Mouse (Mus musculus) CH12.LX (cell line): ENCODE measurements at regions not wholly inside any gene's neighbourhood (a gene's known extent, or its start where the extent isn't known, plus 50 kb on each side); places are given as distances from the start of the nearest gene placed in this dataset.

Source experiments
- DNase-seq: peaks from one replicate; pipeline ENCODE4 v3.0.0-alpha.2; 2013; ENCODE audit errors: extremely low read depth
- H3K27ac ChIP-seq: 2 replicates; pipeline ENCODE4 v1.5.1; 2012; ENCODE audit warnings: low read depth, mild to moderate bottlenecking, control low read depth, moderate library complexity; ENCODE audit not compliant: insufficient read depth
- H3K27me3 ChIP-seq: replicated peaks from 2 replicates; pipeline ENCODE3; 2012; ENCODE audit warnings: inconsistent platforms
- H3K36me3 ChIP-seq, 2 experiments: replicated peaks in 1 of 2; 2 replicates each; pipeline versions ENCODE3 to v1.6.1; 2012; ENCODE audit warnings: inconsistent platforms in 1 of 2, low read length in 1 of 2, mild to moderate bottlenecking in 1 of 2, mixed read lengths in 1 of 2, moderate library complexity in 1 of 2; ENCODE audit not compliant: control insufficient read depth in 1 of 2, insufficient read depth in 1 of 2
- H3K4me1 ChIP-seq, 2 experiments: 2 replicates each; pipeline ENCODE4 v1.6.1; 2012; ENCODE audit warnings: inconsistent platforms in 1 of 2, moderate library complexity in 1 of 2; ENCODE audit not compliant: insufficient read depth in 2 of 2, control insufficient read depth in 1 of 2
- H3K4me2 ChIP-seq: 2 replicates; pipeline ENCODE4 v1.6.1; 2012; ENCODE audit warnings: low read depth, mild to moderate bottlenecking, control low read depth; ENCODE audit not compliant: poor library complexity, insufficient read depth, severe bottlenecking
- H3K4me3 ChIP-seq, 3 experiments: fragments of 150-350 bp in 1 of 3; sonication (generic) in 1 of 3; replicated peaks in 1 of 3; 2 replicates each; pipeline versions ENCODE3 to v1.5.1; 2011 to 2012; ENCODE audit warnings: low read depth in 2 of 3, low read length in 2 of 3, mild to moderate bottlenecking in 2 of 3, moderate library complexity in 2 of 3, control low read depth in 1 of 3, improper control_type of control experiment in 1 of 3, inconsistent platforms in 1 of 3, mixed read lengths in 1 of 3; ENCODE audit not compliant: poor library complexity in 1 of 3
- H3K79me2 ChIP-seq: replicated peaks from 2 replicates; pipeline ENCODE4 v1.6.1; 2012; ENCODE audit warnings: mild to moderate bottlenecking, moderate library complexity; ENCODE audit not compliant: control insufficient read depth, poor library complexity, insufficient read depth, severe bottlenecking; ENCODE audit errors: extremely low read depth
- H3K9ac ChIP-seq: 2 replicates; pipeline ENCODE4 v1.6.1; 2012; ENCODE audit warnings: low read depth, mild to moderate bottlenecking, control low read depth, moderate library complexity; ENCODE audit not compliant: insufficient read depth
- H3K9me3 ChIP-seq: replicated peaks from 2 replicates; pipeline ENCODE3; 2012; ENCODE audit warnings: low read length, inconsistent platforms, mixed read lengths
- BHLHE40 ChIP-seq: IDR thresholded peaks from 2 replicates; pipeline ENCODE4 v1.6.1; 2011; ENCODE audit warnings: mild to moderate bottlenecking, low read depth, low read length, improper control_type of control experiment
- CHD1 ChIP-seq: IDR thresholded peaks from 2 replicates; pipeline ENCODE4 v1.6.1; 2012; ENCODE audit warnings: low read depth, low read length, improper control_type of control experiment, inconsistent platforms
- CHD2 ChIP-seq: IDR thresholded peaks from 2 replicates; pipeline ENCODE4 v1.6.1; 2011; ENCODE audit warnings: low read length, improper control_type of control experiment
- CTCF ChIP-seq, 2 experiments: IDR thresholded peaks in 1 of 2; conservative IDR thresholded peaks in 1 of 2; 2 replicates each; pipeline ENCODE4 v1.5.1; 2011 to 2012; ENCODE audit warnings: low read depth in 2 of 2, low read length in 2 of 2, improper control_type of control experiment in 1 of 2, inconsistent platforms in 1 of 2, mild to moderate bottlenecking in 1 of 2, moderate library complexity in 1 of 2
- E2F4 ChIP-seq: IDR thresholded peaks from 2 replicates; pipeline ENCODE4 v1.6.1; 2011; ENCODE audit warnings: low read depth, low read length, improper control_type of control experiment; ENCODE audit not compliant: insufficient replicate concordance
- EP300 ChIP-seq: IDR thresholded peaks from 2 replicates; pipeline ENCODE4 v1.6.1; 2011; ENCODE audit warnings: low read length, improper control_type of control experiment
- ETS1 ChIP-seq: conservative IDR thresholded peaks from 2 replicates; pipeline ENCODE4 v1.6.1; 2012; ENCODE audit warnings: low read depth, mild to moderate bottlenecking, inconsistent platforms, low read length, improper control_type of control experiment, moderate library complexity
- GABPA ChIP-seq: IDR thresholded peaks from 2 replicates; pipeline ENCODE4 v1.6.1; 2012; ENCODE audit warnings: low read depth, low read length, improper control_type of control experiment, inconsistent platforms; ENCODE audit not compliant: insufficient replicate concordance
- HCFC1 ChIP-seq: IDR thresholded peaks from 2 replicates; pipeline ENCODE4 v1.6.1; 2012; ENCODE audit warnings: low read depth, mild to moderate bottlenecking, inconsistent platforms, low read length, improper control_type of control experiment
- JUND ChIP-seq: conservative IDR thresholded peaks from 2 replicates; pipeline ENCODE4 v1.6.1; 2011; ENCODE audit warnings: low read depth, low read length, improper control_type of control experiment
- MAX ChIP-seq: IDR thresholded peaks from 2 replicates; pipeline ENCODE4 v1.6.1; 2011; ENCODE audit warnings: low read length, improper control_type of control experiment
- MAZ ChIP-seq: IDR thresholded peaks from 2 replicates; pipeline ENCODE4 v1.6.1; 2012; ENCODE audit warnings: low read depth, mild to moderate bottlenecking, inconsistent platforms, low read length, improper control_type of control experiment, moderate library complexity
- MXI1 ChIP-seq: IDR thresholded peaks from 2 replicates; pipeline ENCODE4 v1.6.1; 2011; ENCODE audit warnings: mild to moderate bottlenecking, low read depth, low read length, improper control_type of control experiment
- RAD21 ChIP-seq: IDR thresholded peaks from 2 replicates; pipeline ENCODE4 v1.6.1; 2011; ENCODE audit warnings: low read depth, mild to moderate bottlenecking, low read length, improper control_type of control experiment, moderate library complexity
- SMC3 ChIP-seq: IDR thresholded peaks from 2 replicates; pipeline ENCODE4 v1.6.1; 2011; ENCODE audit warnings: low read depth, low read length, improper control_type of control experiment
- TCF12 ChIP-seq: IDR thresholded peaks from 2 replicates; pipeline ENCODE4 v1.6.1; 2014; ENCODE audit warnings: low read depth, mild to moderate bottlenecking, inconsistent platforms, low read length, improper control_type of control experiment
- USF2 ChIP-seq: conservative IDR thresholded peaks from 2 replicates; pipeline ENCODE4 v1.6.1; 2011; ENCODE audit warnings: low read depth, low read length, improper control_type of control experiment
- ZMIZ1 ChIP-seq: IDR thresholded peaks from 2 replicates; pipeline ENCODE4 v1.6.1; 2012; ENCODE audit warnings: low read depth, mild to moderate bottlenecking, inconsistent platforms, low read length, improper control_type of control experiment
- dilution Hi-C: fragments of 300-500 bp; cut with MboI; formaldehyde crosslinking; loops from 2 replicates; pipeline ENCODE4 v1.14.3; 2020; ENCODE audit warnings: low sequenced_read_pairs; ENCODE audit not compliant: extremely low pct_unique_long_range_greater_than_20kb, extremely low pct_ligation_motif_present
- in situ Hi-C: fragments of 300-500 bp; cut with MboI; formaldehyde crosslinking; loops from 3 replicates; pipeline ENCODE4 v1.14.3; 2019; ENCODE audit warnings: low sequenced_read_pairs, low pct_ligation_motif_present, low pct_unique_long_range_greater_than_20kb, mixed read lengths

GRCm38 (mm10) chr13:44232716-44233051, 448.1 kb downstream of the Cd83 start:
- dilution Hi-C loops, result no loop called here

DNA sequence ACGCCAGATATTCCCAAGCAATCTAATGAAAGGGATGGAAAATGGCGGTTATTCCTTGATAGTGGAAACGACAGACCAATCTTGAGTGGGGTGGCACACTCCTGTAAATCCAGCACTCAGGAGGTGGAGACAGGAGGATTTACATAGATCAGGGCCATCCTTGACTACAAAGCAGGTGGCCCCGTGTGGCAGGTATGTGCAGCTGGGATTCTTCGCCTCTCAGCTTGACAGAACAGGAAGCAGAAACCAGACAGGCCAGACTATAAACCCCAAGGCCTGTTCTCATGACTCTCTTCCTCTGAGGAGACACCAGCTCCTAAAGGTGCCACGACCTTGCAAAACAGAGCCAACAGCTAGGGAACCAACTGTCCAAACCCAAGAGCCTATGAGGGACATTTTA, 449.7 kb downstream of the Cd83 start:
- H3K79me2 ChIP-seq, result no peaks in the 10 kb centered on the region
- no peaks in the 10 kb centered on the region for H3K27me3 ChIP-seq
- in situ Hi-C loops (no loop called here), dilution Hi-C loops (no loop called here)
- H3K9me3 ChIP-seq, result no peaks in the 10 kb centered on the region
- H3K4me2 ChIP-seq, result no peak overlapping the region
- no peak for TF ChIP-seq TCF12
- TF ChIP-seq JUND, result no peak
- no peak for TF ChIP-seq HCFC1
- TF ChIP-seq CHD1, result no peak
- TF ChIP-seq MAZ, result no peak
- no peak for TF ChIP-seq MXI1
- no peak for TF ChIP-seq MAX
- TF ChIP-seq GABPA, result no peak
- TF ChIP-seq SMC3, result no peak
- TF ChIP-seq CHD2, result no peak
- no peak for TF ChIP-seq ETS1
- no peak for TF ChIP-seq USF2
- DNase-seq, result no peak
- no peak overlapping the region for H3K4me3 ChIP-seq
- no peaks in the 10 kb centered on the region for H3K36me3 ChIP-seq
- peaks cover 11 to 25% of the 10 kb centered on the region in 2 experiments for H3K4me1 ChIP-seq
- H3K27ac ChIP-seq, result no peak overlapping the region
- H3K9ac ChIP-seq, result no peak overlapping the region

More at GRCm38 (mm10) chr13:44232716-44233051, 448.1 kb downstream of the Cd83 start:
- in situ Hi-C loops, result no loop called here
- no peaks in the 10 kb centered on the region for H3K9me3 ChIP-seq
- no peak overlapping the region for H3K27ac ChIP-seq
- H3K4me3 ChIP-seq, result no peak overlapping the region
- no peak overlapping the region for H3K9ac ChIP-seq
- no peaks in the 10 kb centered on the region for H3K36me3 ChIP-seq
- no peak for DNase-seq
- no peak for TF ChIP-seq MAZ
- peak; percentile 95 for TF ChIP-seq BHLHE40
- H3K4me2 ChIP-seq, result no peak overlapping the region
- H3K79me2 ChIP-seq, result no peaks in the 10 kb centered on the region
- H3K27me3 ChIP-seq, result no peaks in the 10 kb centered on the region
- peaks cover 11 to 25% of the 10 kb centered on the region in 2 experiments for H3K4me1 ChIP-seq

- H3K4me1 ChIP-seq, result peaks cover 5 to 25% of the 10 kb centered on the region in 2 experiments
- TF ChIP-seq BHLHE40 (no peak), EP300 (no peak), CHD1 (no peak), JUND (no peak), SMC3 (no peak), ZMIZ1 (no peak), USF2 (no peak), E2F4 (no peak), CTCF (conservative IDR thresholded peaks at IDR 0.05 in 1 of 2, IDR thresholded peaks at IDR 0.05 in 1 of 2; ENCODE audit: low read depth in 2 of 2, low read length in 2 of 2) (no peak), RAD21 (no peak), ETS1 (no peak)
- TF ChIP-seq, all 38 proteins: peak for 0
- Histone ChIP-seq H3K9me3 (no peaks in the 10 kb centered on the region), H3K27me3 (no peaks in the 10 kb centered on the region), H3K4me3 (no peak overlapping the region), H3K9ac (no peak overlapping the region), H3K27ac (no peak overlapping the region), H3K4me2 (no peak overlapping the region), H3K36me3 (no peaks in the 10 kb centered on the region), H3K79me2 (no peaks in the 10 kb centered on the region)
- no peak for DNase-seq
- dilution Hi-C loops (no loop called here), in situ Hi-C loops (no loop called here)
These were observed 450.7 kb downstream of the Cd83 start for GRCm38 (mm10) chr13:44235236-44235635.
